Mouse (Mus musculus) heart, adult 2 months (tissue): Measurements from ENCODE around the gene Reln. TPM values are rescaled to one million over a fixed set of nuclear protein-coding genes. Genes with fewer than 3 reads are reported as not detected.
A peak's percentile ranks its signal among the peaks of the same experiment; 100 is the strongest.

ENCODE experiments used
- DNase-seq, 2 experiments: peaks; one replicate each; pipeline ENCODE4 v3.0.0; 2021
- H3K27ac ChIP-seq: fragments of 200-600 bp; 2 replicates; pipeline ENCODE4 v1.8.1; 2022
- H3K27me3 ChIP-seq: fragments of 200-500 bp; 2 replicates; pipeline ENCODE4 v1.6.1; 2012; ENCODE audit warnings: mild to moderate bottlenecking, low read length, inconsistent platforms, mixed read lengths; ENCODE audit not compliant: control insufficient read depth, insufficient read depth
- H3K36me3 ChIP-seq: fragments of 200-500 bp; 2 replicates; pipeline ENCODE4 v1.6.1; 2012; ENCODE audit warnings: low read length, inconsistent platforms; ENCODE audit not compliant: control insufficient read depth, insufficient read depth
- H3K4me1 ChIP-seq: fragments of 200-500 bp; 2 replicates; pipeline ENCODE4 v1.6.1; 2011; ENCODE audit warnings: low read length; ENCODE audit not compliant: control insufficient read depth, insufficient read depth
- H3K4me3 ChIP-seq: fragments of 200-600 bp; 2 replicates; pipeline ENCODE4 v1.8.1; 2022
- H3K79me2 ChIP-seq: fragments of 200-500 bp; replicated peaks from 2 replicates; pipeline ENCODE4 v1.6.1; 2012; ENCODE audit warnings: mild to moderate bottlenecking, inconsistent platforms, low read length, moderate library complexity, mixed read lengths; ENCODE audit not compliant: control insufficient read depth, insufficient read depth
- H3K9ac ChIP-seq: fragments of 200-500 bp; 2 replicates; pipeline ENCODE4 v1.6.1; 2012; ENCODE audit warnings: low read depth, mild to moderate bottlenecking, control low read depth, inconsistent platforms, low read length, mixed read lengths
- CTCF ChIP-seq: fragments of 200-600 bp; IDR thresholded peaks from 2 replicates; pipeline ENCODE4 v1.8.1; 2022; ENCODE audit warnings: antibody characterized with exemption, mild to moderate bottlenecking, moderate library complexity
- EP300 ChIP-seq: fragments of 200-500 bp; IDR thresholded peaks from 2 replicates; pipeline ENCODE4 v1.6.1; 2011; ENCODE audit warnings: low read depth, low read length, control low read depth; ENCODE audit not compliant: insufficient read depth
- POLR2A ChIP-seq: fragments of 200-500 bp; IDR thresholded peaks from 2 replicates; pipeline ENCODE4 v1.6.1; 2011; ENCODE audit warnings: mild to moderate bottlenecking, low read depth, low read length, control low read depth; ENCODE audit not compliant: insufficient read depth
- WGBS: fragments of 180-500 bp; shearing (Covaris S2); methylation state at CpG from one replicate; pipeline ENCODE4 v1.1.7; 2018; 5-methylcytosine and 5-hydroxymethylcytosine counted together
- intact Hi-C: fragments of 180-260 bp; cut with DNase I; formaldehyde crosslinking; loops from one replicate; pipeline ENCODE4 v1.15.1; 2025
- polyA plus RNA-seq: library from polyadenylated mRNA; depleted of rRNA; stranded (reverse); fragments of >200 nt; gene quantifications from 2 replicates; pipeline ENCODE4 v1.2.3, GENCODE M21; 2012
- total RNA-seq, 2 experiments: library from RNA; stranded (reverse); gene quantifications; 2 replicates each; pipeline ENCODE4 v1.2.3; 2021

Gene Reln
- total and polyA plus RNA-seq, 3 experiments: 2.6 to 4.0 (median 2.6) TPM

GRCm38 (mm10) chr5:21947610-21948381, 396.7 kb downstream of the Reln start:
- TF ChIP-seq EP300: no peak
- TF ChIP-seq POLR2A: no peak
- no peak for TF ChIP-seq CTCF
- Histone ChIP-seq H3K4me3 (no peak overlapping the region), H3K4me1 (no peaks in the 10 kb centered on the region), H3K9ac (no peak overlapping the region), H3K79me2 (no peaks in the 10 kb centered on the region), H3K36me3 (no peaks in the 10 kb centered on the region), H3K27me3 (no peaks in the 10 kb centered on the region), H3K27ac (no peak overlapping the region)
- intact Hi-C loops: no loop called here
- WGBS: 81% methylated on average over 9 of the region's 9 CpGs
- no peak for DNase-seq

- H3K4me3 ChIP-seq: no peak overlapping the region
- H3K9ac ChIP-seq: no peak overlapping the region
- TF ChIP-seq POLR2A (no peak), CTCF (peak; percentile 11; the same call in 1 of the 2 replicates), EP300 (no peak)
- intact Hi-C loops: no loop called here
- no peaks in the 10 kb centered on the region for H3K79me2 ChIP-seq
- H3K4me1 ChIP-seq: no peaks in the 10 kb centered on the region
- no peak for DNase-seq
- no peaks in the 10 kb centered on the region for H3K27me3 ChIP-seq
- no peak overlapping the region for H3K27ac ChIP-seq
- no peaks in the 10 kb centered on the region for H3K36me3 ChIP-seq
- WGBS: 90% methylated on average over 1 of the region's 1 CpGs
These were observed 399.9 kb downstream of the Reln start for GRCm38 (mm10) chr5:21944579-21944978.

GRCm38 (mm10) chr5:21939405-21939804, 405.1 kb downstream of the Reln start:
- H3K4me3 ChIP-seq: no peak overlapping the region
- no peaks in the 10 kb centered on the region for H3K79me2 ChIP-seq
- no peak for DNase-seq
- no peak overlapping the region for H3K9ac ChIP-seq
- H3K27ac ChIP-seq: no peak overlapping the region
- TF ChIP-seq POLR2A (no peak), EP300 (no peak)
- 54% methylated on average over 9 of the region's 9 CpGs for WGBS
- intact Hi-C loops: no loop called here
- H3K4me1 ChIP-seq: no peaks in the 10 kb centered on the region
- H3K36me3 ChIP-seq: no peaks in the 10 kb centered on the region
- H3K27me3 ChIP-seq: no peaks in the 10 kb centered on the region

GRCm38 (mm10) chr5:21938138-21938537, 406.4 kb downstream of the Reln start:
- intact Hi-C loops: no loop called here
- no peaks in the 10 kb centered on the region for H3K4me1 ChIP-seq

GRCm38 (mm10) chr5:21936627-21937026, 407.9 kb downstream of the Reln start:
- DNase-seq: no peak
- Histone ChIP-seq H3K27me3 (no peaks in the 10 kb centered on the region), H3K79me2 (no peaks in the 10 kb centered on the region), H3K36me3 (no peaks in the 10 kb centered on the region), H3K27ac (no peak overlapping the region), H3K4me1 (no peaks in the 10 kb centered on the region), H3K4me3 (no peak overlapping the region), H3K9ac (no peak overlapping the region)
- TF ChIP-seq CTCF: no peak
- TF ChIP-seq EP300: no peak
- no peak for TF ChIP-seq POLR2A
- intact Hi-C loops: no loop called here
- 76% methylated on average over 2 of the region's 2 CpGs for WGBS

More at GRCm38 (mm10) chr5:21938138-21938537, 406.4 kb downstream of the Reln start:
- H3K36me3 ChIP-seq: no peaks in the 10 kb centered on the region
- H3K9ac ChIP-seq: no peak overlapping the region
- no peak for TF ChIP-seq POLR2A
- no peak for TF ChIP-seq EP300
- TF ChIP-seq CTCF: no peak
- no peaks in the 10 kb centered on the region for H3K79me2 ChIP-seq
- WGBS: 67% methylated on average over 5 of the region's 5 CpGs
- DNase-seq: no peak
- H3K4me3 ChIP-seq: no peak overlapping the region
- no peak overlapping the region for H3K27ac ChIP-seq
- H3K27me3 ChIP-seq: no peaks in the 10 kb centered on the region

GRCm38 (mm10) chr5:21936096-21936495, 408.4 kb downstream of the Reln start:
- H3K27ac ChIP-seq: no peak overlapping the region
- no peaks in the 10 kb centered on the region for H3K4me1 ChIP-seq
- TF ChIP-seq CTCF: no peak
- no peak for TF ChIP-seq EP300
- no peak for TF ChIP-seq POLR2A
- no peak overlapping the region for H3K9ac ChIP-seq
- 87% methylated on average over 5 of the region's 5 CpGs for WGBS
- intact Hi-C loops: no loop called here
- no peaks in the 10 kb centered on the region for H3K27me3 ChIP-seq
- no peaks in the 10 kb centered on the region for H3K79me2 ChIP-seq
- H3K36me3 ChIP-seq: no peaks in the 10 kb centered on the region
- no peak for DNase-seq
- H3K4me3 ChIP-seq: no peak overlapping the region
